Mouse (Mus musculus): Measurements from ENCODE around the gene Retn. TPM values are rescaled to one million over a fixed set of nuclear protein-coding genes. Genes with fewer than 3 reads are reported as not detected.

The Retn gene
- total RNA-seq, 2 experiments from 2014 or later = 1.3 to 1.7 TPM

DNA sequence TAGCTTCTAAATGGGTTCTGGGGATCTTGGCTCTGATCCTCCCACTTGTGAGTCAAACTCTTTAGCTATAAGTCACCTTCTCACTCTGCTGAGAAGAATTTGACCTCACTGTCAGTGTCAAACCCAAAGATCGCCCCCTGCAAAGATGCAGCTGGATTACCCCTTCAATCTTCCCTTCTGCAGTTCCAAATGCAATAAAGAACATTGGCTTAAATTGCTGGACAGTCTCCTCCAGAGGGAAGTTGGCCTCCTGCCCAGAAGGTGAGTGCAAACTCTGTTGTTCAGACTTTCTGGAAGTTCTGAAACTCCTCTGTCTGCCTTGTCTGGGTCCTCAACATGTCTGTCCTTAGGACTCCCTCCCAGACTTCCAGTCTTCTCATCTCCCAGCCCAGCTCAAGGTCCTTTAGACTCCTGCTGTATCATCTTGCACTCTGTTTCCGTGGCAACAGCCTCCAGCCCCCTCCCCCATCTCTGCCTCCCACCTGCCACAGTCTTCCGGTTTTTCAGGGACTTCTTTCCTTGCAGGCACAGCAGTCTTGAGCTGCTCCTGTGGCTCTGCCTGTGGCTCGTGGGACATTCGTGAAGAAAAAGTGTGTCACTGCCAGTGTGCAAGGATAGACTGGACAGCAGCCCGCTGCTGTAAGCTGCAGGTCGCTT is 1.3 kb downstream of the Retn start:
- no peak for DNase-seq (ENCODE audit: low spot score in 2 of 2)

DNA sequence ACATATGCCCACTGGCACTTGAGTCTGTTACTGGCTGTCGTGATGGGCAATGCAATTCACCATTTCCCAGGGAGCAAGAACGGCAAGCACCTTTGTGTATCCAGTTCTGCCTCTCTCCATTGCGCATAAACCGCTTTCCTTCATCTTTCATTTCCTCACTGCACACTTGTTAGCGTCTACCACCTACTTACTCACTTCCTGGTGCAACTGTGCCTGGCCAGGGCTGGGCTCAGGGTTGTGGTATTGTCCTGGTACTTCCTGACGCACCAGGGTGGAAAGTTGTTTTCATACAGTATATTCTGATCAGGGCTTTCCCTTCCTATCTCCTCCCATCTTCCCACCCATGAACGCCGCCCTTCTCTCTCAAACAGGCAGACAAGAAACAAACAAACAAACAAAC is 5.3 kb downstream of the Retn start:
- DNase-seq (ENCODE audit: low spot score in 2 of 2) = no peak

DNA sequence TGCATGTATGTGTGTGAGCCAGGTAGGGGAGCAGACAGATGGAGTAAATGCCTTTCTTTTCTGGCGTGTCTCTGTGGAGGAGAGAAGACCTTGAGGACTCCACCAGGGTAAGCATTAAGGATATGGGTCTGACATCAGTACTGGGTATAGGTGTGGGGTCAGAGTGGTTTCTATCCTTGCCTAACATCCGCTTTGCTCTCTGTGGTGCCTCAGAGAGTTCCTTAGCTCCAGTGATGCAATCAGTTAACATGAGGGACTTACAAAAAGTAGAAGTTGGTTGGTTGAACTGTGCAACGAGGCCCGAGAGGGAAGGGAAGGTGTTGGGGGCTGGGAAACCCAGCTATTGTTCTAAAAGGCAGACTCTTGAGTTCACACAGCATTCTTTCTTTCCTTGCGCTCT is 8.8 kb downstream of the Retn start:
- DNase-seq (ENCODE audit: low spot score in 2 of 2) = no peak

DNA sequence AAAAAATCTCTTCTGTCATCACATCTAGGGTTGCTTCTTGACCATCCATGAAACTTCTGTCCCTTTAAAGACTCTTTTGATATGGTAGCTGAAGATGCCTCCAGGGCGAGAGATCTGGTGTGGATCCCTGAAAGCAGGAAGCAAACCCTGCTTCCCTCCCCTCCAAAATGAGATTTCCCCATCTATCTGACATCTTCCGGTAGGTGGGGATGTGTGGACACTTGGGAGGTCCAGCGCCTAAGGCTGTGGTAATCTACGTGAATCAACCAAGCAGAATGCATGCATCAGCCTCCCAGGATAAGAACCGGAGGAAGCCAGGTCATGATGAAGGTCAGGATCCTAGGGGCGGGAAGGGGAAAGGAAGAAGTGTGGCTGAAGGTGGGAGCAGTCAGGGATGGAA is 9.9 kb downstream of the Retn start, which contains the start of gene Mcemp1:
Gene Mcemp1 (plus strand): TSS at position 248 of the 400 bp plus-strand sequence.
- no peak for DNase-seq (ENCODE audit: low spot score in 2 of 2)

DNA sequence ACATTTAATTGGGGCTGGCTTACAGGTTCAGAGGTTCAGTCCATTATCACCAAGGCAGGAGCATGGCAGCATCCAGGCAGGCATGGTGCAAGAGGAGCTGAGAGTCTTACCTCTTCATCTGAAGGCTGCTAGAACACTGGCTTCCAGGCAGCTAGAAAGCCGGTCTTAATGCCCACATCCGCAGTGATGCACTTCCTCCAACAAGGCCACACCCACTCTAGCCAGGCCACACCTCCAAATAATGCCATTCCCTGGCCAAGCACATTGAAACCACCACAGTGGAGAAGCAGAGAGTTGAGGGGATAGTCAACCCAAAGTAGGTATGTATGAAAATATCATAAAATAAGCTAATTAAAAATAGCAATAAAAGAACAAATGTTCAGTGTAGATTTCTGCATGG is 14.8 kb downstream of the Retn start:
- no peak for DNase-seq (ENCODE audit: low spot score in 2 of 2)

DNA sequence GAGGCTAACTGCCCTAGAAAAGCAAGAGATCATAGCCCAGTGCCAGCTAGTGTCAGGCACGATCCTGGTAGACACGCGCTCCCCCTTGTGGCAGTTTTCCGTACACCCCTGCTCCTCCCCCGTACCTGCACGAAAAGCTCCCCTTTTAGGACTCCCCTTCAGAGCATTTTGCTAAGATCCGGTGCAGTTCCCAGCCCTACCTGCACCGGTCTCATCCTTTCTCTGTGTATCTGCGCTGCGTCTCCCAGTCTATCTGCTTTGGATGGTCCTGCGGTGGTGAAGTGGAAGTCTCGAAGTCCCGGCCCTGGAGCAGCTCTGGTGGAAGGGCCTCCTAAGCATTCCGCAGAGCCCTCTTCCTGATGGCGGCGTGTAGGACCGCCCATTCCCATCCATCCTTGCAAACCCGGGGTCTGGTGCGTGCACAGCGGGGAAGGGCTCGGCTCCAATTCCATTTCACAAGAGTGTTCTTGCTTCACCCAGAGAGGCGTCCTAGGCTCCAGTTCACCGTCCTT is 16.5 kb downstream of the Retn start, which contains the start of gene Fcor:
Gene Fcor (minus strand): TSS at position 383 of the 512 bp plus-strand sequence.
- DNase-seq (ENCODE audit: low spot score in 2 of 2) = peak; percentile 60 to 70

DNA sequence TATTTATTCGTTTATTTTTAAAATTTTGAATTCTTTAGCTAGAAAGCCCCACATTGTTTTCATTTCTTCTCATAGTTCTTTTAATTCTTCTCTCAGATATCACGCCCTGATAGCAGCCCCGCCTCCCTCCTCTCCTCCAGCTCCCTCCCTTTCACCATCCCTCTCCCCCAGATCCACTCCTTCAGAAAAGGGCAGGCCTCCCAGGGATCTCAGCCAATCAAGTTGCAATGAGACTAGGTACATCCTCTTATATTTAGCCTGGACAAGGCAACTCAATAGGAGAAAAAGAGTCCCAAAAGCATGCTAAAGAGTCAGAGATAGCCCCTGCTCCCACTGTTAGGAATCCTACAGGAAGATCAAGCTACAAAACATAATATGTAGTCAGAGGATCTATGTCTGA is 19.1 kb downstream of the Retn start:
- DNase-seq (ENCODE audit: low spot score in 2 of 2) = no peak

DNA sequence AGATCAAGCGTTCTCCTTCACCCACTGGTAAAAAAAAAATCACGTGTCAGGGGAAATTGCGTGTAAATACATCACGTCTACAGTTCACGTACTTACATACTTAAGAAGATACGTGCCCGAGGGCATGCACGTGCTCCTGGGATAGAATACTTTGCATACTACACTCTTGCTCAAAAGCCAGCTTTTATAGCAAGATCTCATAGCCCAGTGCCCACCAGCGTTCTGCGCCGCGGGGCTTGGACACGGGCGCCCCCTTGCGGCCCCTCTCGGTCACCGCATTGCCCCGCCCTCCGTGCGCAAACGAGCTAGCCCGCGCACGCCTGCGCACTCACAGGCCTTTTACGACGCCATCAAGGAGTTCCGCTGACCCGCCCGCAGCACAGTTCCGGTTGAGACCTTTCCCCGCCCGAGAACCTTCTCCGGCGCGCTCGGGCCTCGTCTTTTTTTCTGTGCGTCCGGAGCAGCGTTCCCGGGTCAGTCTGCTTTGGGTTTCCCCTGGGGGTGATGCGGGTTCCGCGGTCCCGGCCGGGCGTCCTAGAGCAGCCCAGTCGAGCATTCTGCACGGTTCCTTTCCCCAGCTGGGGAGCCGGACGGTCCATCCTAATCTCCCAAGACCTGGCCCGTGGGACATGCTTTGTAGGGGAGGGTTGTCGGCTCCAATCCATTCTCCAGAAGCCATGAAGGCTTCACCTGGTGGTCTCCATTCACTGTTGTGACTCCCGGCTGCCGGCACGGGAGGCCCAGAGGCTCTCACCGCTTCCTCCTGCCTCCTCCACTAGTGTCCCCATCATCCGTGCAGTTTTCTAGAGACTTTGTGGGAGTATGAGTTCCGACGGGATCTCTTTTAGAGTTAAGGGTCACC is 20.8 kb downstream of the Retn start, which contains the start of gene Trappc5:
Gene Trappc5 (plus strand): TSS at position 169 of the 862 bp plus-strand sequence.
- peak; percentile 83 to 93 for DNase-seq (ENCODE audit: low spot score in 2 of 2)

DNA sequence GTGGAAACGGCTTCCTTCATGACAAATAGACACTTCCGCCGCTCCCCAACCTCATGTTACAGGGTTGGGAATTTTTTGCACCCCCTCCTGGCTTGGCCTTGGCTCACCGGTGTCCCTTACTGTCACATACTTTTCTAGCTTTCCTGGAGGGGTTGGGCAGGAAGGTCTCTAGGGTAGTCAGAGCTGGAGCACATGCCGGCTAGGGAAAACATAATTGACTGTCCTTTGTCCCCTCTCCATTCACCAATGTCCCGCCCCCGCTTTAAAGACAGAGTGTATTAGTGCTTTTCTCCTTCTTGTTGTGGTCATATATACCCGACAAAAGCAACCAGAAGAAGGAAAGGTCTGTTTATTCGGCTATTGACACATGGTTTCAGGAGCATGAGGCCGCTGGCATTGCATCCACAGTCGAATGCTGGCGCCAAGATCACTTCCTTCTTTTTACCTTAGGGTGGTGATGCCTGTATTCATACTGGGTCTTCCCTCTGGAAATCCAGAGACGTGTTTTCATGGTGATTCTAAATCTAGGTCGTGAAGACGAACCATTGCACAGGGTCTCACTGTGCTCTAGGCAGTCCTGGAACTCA is 21.5 kb downstream of the Retn start:
- DNase-seq (ENCODE audit: low spot score in 2 of 2) = no peak

DNA sequence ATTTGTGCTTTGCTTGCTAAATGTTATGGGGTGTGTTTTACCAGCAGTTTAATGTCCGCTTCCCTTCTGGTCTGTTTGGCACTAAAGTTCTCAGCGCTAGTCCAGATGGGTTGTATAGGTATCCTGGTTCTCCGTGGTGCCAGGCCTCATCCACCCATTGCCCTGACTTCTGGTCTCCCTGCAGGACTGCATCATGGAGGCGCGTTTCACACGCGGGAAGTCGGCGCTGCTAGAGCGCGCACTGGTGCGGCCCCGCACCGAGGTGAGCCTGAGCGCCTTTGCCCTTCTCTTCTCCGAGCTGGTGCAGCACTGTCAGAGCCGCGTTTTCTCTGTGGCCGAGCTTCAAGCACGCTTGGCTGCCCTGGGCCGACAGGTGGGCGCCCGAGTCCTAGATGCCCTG is 23.3 kb downstream of the Retn start:
- no peak for DNase-seq (ENCODE audit: low spot score in 2 of 2)

DNA sequence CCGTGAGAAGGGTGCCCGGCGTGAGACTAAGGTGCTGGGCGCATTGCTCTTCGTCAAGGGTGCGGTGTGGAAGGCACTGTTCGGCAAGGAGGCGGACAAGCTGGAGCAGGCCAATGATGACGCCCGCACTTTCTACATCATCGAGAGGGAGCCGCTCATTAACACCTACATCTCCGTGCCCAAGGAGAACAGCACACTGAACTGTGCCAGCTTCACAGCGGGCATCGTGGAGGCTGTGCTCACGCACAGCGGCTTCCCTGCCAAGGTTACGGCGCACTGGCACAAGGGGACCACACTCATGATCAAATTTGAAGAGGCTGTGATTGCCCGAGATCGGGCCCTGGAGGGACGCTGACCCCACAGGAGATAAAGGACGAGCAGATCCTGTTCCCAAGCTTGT is 23.7 kb downstream of the Retn start:
- DNase-seq (ENCODE audit: low spot score in 2 of 2) = no peak

DNA sequence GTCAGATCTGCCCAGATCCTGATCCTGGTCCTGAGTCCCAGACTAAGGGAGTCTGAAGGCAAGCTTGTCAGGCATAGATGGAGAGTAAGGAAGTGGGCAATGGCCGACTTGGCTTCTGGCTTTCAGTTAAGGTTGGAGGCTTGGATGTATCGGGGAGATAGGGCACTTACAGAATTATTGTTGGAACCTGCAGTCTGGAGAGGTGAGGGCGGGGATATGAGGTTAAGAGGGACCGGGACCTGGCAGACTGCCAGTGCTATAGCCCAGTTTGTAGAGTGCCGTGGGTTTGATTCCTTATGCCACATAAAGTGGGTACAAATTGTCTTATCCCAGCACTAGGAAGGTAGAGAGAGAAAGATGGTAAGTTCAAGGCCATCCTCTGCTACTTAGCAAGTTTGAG is 24.1 kb downstream of the Retn start:
- no peak for DNase-seq (ENCODE audit: low spot score in 2 of 2)

DNA sequence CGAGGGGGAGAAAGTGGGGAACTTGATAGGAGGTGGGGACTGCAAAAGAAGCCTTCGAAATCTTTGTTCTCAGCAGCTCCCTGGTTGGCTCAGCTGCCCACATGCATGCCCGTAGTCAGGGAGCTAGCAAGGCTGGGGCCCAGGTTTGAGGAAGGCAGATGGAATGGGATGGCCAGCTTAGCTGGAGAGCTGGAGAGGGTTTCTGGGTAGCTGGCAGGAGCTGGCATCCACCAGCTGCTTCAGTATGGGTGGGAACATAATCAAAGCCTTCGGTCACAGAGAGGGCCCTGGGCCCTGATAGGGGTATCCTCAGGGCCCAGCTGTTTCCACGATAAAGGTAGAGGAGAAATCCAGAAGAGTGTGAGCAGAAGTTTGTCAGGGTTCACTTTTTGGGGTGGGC is 26.9 kb downstream of the Retn start:
- DNase-seq (ENCODE audit: low spot score in 2 of 2) = no peak

DNA sequence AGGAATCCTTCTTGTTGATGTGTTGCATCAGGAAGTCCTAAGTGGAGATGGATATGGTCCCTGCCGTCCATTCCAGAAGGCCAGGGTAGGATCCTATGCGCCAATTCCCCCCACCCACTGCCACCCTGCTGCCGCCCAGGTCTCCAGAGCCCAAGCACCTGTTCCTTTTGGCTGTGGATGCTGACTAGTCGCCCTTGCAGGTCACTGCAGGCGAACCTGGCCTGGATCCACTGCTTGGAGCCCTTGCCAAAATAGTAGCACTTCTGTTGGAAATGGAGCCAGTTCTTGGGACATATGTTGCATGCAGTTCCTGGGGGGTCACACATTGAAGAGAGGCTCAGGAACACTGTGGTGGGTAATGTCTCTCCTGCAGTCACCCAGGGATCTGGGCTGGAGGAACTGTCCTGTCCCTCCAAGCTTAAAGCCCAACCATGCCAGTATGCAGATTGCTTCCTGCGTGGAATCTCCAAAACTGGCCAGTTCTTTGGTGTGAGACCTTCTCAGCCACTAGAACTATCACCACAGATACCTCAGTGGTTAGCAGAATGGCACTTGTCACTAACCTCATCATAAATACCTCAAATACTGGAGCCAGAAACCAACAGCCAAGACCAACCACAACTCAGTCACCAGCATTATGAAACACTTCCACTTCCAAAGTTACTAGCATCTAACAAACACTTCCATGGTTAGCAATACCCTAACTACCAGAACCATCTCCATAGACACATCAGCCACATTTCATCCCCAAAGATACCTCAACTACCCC is 28.0 kb downstream of the Retn start:
- DNase-seq (ENCODE audit: low spot score in 2 of 2) = no peak

DNA sequence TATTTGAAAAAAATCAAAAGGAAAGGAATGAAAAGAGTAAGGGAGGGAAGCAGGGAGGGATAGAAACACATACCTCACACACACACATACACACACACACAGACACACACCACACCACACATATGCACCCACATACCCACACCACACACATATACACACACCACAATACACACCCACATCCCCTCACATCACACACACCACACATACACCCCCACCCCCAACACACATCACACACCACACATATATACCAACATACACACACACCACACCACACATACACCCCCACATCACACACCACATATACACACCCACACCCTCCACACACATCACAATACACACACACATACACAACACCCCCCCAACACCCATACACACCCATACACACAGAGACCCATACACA is 29.0 kb downstream of the Retn start:
- no peak for DNase-seq (ENCODE audit: low spot score in 2 of 2)

DNA sequence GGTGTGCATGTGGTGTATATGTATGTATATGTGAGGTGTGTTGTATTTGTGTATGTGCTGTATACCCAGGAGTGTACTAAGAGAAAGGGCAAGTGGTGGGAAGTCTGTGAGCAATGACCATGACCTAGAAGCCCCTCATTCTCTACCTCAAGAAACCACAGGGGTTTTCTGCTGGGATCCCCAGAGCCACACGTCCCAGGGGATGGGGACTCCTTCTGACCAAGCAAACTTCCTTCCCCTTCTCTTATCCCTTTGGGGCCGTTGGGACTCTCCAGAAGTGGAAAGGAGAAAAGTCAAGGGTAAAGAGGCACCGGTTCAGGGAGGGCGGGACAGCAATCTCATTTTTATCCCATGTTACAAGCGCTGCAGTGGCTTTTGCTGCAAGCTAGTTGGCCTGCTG is 29.9 kb downstream of the Retn start:
- no peak for DNase-seq (ENCODE audit: low spot score in 2 of 2)

DNA sequence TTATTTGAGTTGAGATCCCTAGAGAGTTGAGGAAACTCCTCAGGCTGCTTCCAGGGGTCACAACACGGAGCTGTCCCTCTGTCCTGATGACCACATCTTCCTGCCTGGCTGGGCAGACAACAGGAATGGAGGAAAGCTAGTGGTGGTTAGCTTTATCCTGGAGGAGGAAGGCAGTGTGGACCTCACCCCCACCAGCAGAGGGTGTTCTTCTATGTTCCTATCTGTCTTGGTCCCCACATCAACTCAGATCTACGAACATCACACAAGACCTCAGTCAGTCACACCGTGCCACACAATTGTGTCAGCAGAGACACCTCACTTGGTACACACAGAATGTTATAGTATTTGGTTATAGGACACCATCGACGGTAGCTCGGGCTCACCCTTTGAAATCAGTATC is 32.0 kb downstream of the Retn start:
- DNase-seq (ENCODE audit: low spot score in 2 of 2) = no peak

DNA sequence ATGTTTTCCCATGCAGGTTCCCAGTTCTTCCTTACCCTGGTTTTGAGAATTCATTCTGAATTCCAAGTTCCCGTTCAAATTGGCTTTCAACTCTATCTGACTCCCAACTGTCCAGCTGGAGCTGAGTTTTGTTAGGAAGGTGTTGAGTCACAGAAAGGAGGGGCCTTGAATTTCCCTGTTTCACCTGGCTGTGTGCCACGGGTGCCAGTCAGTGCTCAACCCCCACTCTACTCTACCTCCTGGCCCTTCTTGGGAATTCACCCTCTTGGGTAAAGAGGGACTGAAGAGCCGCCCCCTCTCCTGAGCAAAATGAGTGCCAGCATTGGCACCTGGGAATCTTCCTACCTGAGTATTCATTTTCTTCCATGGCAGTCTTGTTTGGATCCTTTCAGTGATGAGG is 35.2 kb downstream of the Retn start:
- DNase-seq (ENCODE audit: low spot score in 2 of 2) = no peak

DNA sequence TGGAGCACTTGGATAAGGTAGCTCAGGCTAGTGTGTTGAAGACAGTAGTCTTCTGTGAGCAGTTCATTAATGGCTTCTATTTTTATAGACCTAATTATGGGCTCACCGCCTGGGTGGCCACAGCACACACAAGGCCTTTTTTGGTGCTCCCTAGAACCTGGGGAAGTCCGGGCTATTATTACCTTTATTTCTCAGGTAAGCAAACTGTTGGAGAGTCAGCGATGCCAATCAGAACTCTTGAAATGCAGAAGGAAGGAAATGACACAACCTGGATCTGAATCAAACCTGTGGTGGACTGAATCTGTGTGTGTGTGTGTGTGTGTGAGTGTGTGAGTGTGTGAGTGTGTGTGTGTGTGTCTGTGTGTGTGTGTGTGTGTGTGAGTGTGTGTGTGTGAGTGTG is 38.6 kb downstream of the Retn start, which contains the start of gene Fcer2a:
Gene Fcer2a (minus strand): TSS at position 55 of the 400 bp plus-strand sequence.
- no peak for DNase-seq (ENCODE audit: low spot score in 2 of 2)

DNA sequence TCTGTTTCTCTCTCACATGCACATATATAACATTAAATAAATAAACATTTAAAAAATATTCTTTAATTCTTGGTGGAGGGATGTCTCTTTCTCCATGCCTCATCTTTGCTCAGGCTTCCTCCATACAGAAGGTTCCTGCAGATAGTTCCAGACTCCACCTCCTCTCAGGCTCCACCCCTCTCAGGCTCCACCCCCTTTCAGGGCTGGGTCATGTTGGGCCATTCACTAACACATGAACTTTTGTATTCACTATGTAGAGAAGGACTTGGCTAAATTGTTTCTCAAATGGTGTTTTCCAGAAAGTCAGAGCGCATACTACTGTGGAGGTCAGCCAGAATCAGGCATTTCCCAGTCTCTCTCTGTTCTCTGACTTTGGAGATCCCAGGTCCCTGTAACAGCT is 45.9 kb downstream of the Retn start:
- no peak for DNase-seq (ENCODE audit: low spot score in 2 of 2)

DNA sequence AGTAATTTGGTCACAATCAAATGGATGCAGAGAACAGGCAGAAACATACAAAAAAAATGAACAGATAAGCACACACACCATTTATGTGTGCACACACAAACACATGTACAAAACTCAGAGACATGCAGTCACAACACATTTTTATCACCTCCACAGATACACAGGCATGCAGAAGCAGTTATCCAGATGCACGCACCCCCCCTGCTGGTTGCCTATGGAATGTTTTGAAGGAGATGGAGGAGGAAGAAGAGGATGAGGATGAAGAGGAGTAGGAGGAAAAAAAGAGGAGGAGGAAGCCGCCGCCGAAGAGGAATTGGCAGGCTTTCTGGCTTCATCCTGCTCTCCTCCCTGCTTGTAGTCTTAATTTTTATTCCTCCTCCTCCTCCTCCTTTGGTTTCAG is 50.1 kb downstream of the Retn start:
- no peak for DNase-seq (ENCODE audit: low spot score in 2 of 2)
